Mouse (Mus musculus) left cerebral cortex, postnatal 10 days (tissue): Measurements from ENCODE around the gene Atf1. TPM values are rescaled to one million over a fixed set of nuclear protein-coding genes. Genes with fewer than 3 reads are reported as not detected.
A peak's percentile ranks its signal among the peaks of the same experiment; 100 is the strongest.
"Not testable (repeated sequence)": the region's sequence is repeated elsewhere in the genome, so short reads cannot be mapped to it uniquely, and the experiment has no call there.

Experiments used
- DNase-seq, 2 experiments: peaks; one replicate each; pipeline ENCODE4 v3.0.0; 2021 to 2022; ENCODE audit warnings: low spot score in 2 of 2, mixed read lengths in 1 of 2; ENCODE audit errors: extremely low spot score in 1 of 2
- intact Hi-C: fragments of 180-260 bp; cut with DNase I; formaldehyde crosslinking; loops from one replicate; pipeline ENCODE4 v1.15.1; 2025
- total RNA-seq, 2 experiments: library from RNA; stranded (reverse); gene quantifications; 2 replicates each; pipeline ENCODE4 v1.2.3; 2021

Gene Atf1
- total RNA-seq, 2 experiments from 2014 or later = 15.3 to 20.5 TPM

- DNase-seq = no peak
- intact Hi-C loops = no loop called here
Observed at GRCm38 (mm10) chr15:100288980-100289379, 61.4 kb downstream of the Atf1 start.

- intact Hi-C loops = no loop called here
- no peak for DNase-seq
Observed at GRCm38 (mm10) chr15:100290858-100291257, 63.2 kb downstream of the Atf1 start.

GRCm38 (mm10) chr15:100292326-100292725, 64.7 kb downstream of the Atf1 start:
- DNase-seq = no peak
- intact Hi-C loops = no loop called here

- no peak for DNase-seq
- intact Hi-C loops = no loop called here
Observed at GRCm38 (mm10) chr15:100297856-100298255, 70.2 kb downstream of the Atf1 start.

GRCm38 (mm10) chr15:100300499-100300898, 72.9 kb downstream of the Atf1 start:
- DNase-seq = no peak
- intact Hi-C loops = no loop called here

- intact Hi-C loops = no loop called here
- DNase-seq = no peak
Observed at GRCm38 (mm10) chr15:100301556-100301955, 73.9 kb downstream of the Atf1 start.

GRCm38 (mm10) chr15:100303428-100304018, 75.9 kb downstream of the Atf1 start:
- intact Hi-C loops = no loop called here
- DNase-seq = no peak

- intact Hi-C loops = no loop called here
- peak; percentile 70 to 91 for DNase-seq
Observed at GRCm38 (mm10) chr15:100304019-100304991, 76.7 kb downstream of the Atf1 start, which contains the start of gene Mettl7a1. Mettl7a1 (plus strand) TSS chr15:100304140.

- DNase-seq = no peak
- intact Hi-C loops = no loop called here
Observed at GRCm38 (mm10) chr15:100306201-100306600, 78.6 kb downstream of the Atf1 start.

GRCm38 (mm10) chr15:100307438-100308096, 79.9 kb downstream of the Atf1 start:
- intact Hi-C loops, DNase-seq: not testable (repeated sequence)

Other genes with a start within 250 kb of the Atf1 start
- gene Dip2b, start 189.2 kb upstream of the Atf1 start, total RNA-seq = 10 to 100 TPM; 58.0 to 61.8 TPM
- not detected for gene Tmprss12, start 53.0 kb downstream of the Atf1 start, total RNA-seq
- gene Mettl7a1, start 76.3 kb downstream of the Atf1 start, total RNA-seq = 10 to 100 TPM; 11.7 to 14.1 TPM
- under 1 TPM in 1 of 2 experiments, not detected in 1; 0.30 TPM for gene Mettl7a3, start 107.1 kb downstream of the Atf1 start, total RNA-seq
- not detected for gene Methig1, start 125.3 kb downstream of the Atf1 start, total RNA-seq
- gene Mettl7a2, start 125.4 kb downstream of the Atf1 start, total RNA-seq = under 1 TPM in 1 of 2 experiments, not detected in 1; 0.22 TPM
- not detected for gene Higd1c, start 136.7 kb downstream of the Atf1 start, total RNA-seq
- gene Gm5475, start 194.3 kb downstream of the Atf1 start, total RNA-seq = under 1 TPM in 1 of 2 experiments, not detected in 1; 0.18 TPM
- gene Slc11a2, start 197.3 kb downstream of the Atf1 start, total RNA-seq = 10 to 100 TPM; 53.5 to 55.6 TPM
- gene Letmd1, start 241.2 kb downstream of the Atf1 start, total RNA-seq = 10 to 100 TPM; 77.9 to 78.2 TPM